Mouse (Mus musculus) kidney, embryonic 16.5 days (tissue): Measurements from ENCODE around the gene Psg17. TPM values are rescaled to one million over a fixed set of nuclear protein-coding genes. Genes with fewer than 3 reads are reported as not detected.
A peak's percentile ranks its signal among the peaks of the same experiment; 100 is the strongest.
"Not testable (repeated sequence)": the region's sequence is repeated elsewhere in the genome, so short reads cannot be mapped to it uniquely, and the experiment has no call there.

Experiments
- ATAC-seq: fragments of 200-750 bp; cut with Nextera tagmentation; 2 replicates; pipeline ENCODE4 v1.8.0; 2017; ENCODE audit warnings: moderate TSS enrichment; ENCODE audit not compliant: low FRiP score, low TSS enrichment
- H3K27ac ChIP-seq: fragments of 300-500 bp; sonication (generic); 2 replicates; pipeline ENCODE4 v1.5.1; 2014; ENCODE audit warnings: low read length
- H3K27me3 ChIP-seq: fragments of 300-500 bp; sonication (generic); 2 replicates; pipeline ENCODE4 v1.6.1; 2014; ENCODE audit warnings: low read length, control low read depth, mixed read lengths; ENCODE audit not compliant: insufficient read depth
- H3K36me3 ChIP-seq: fragments of 300-500 bp; sonication (generic); 2 replicates; pipeline ENCODE4 v1.6.1; 2014; ENCODE audit warnings: low read length, control low read depth, mixed read lengths; ENCODE audit not compliant: insufficient read depth
- H3K4me1 ChIP-seq: fragments of 300-500 bp; sonication (generic); 2 replicates; pipeline ENCODE4 v1.6.1; 2014; ENCODE audit warnings: low read length, control low read depth, mixed read lengths; ENCODE audit not compliant: insufficient read depth
- H3K4me2 ChIP-seq: fragments of 300-500 bp; sonication (generic); replicated peaks from 2 replicates; pipeline ENCODE4 v1.6.1; 2014; ENCODE audit warnings: low read depth, low read length
- H3K4me3 ChIP-seq: fragments of 300-500 bp; sonication (generic); 2 replicates; pipeline ENCODE4 v1.5.1; 2014; ENCODE audit warnings: mild to moderate bottlenecking, low read length
- H3K9ac ChIP-seq: fragments of 300-500 bp; sonication (generic); replicated peaks from 2 replicates; pipeline ENCODE4 v1.6.1; 2014; ENCODE audit warnings: low read length
- H3K9me3 ChIP-seq: fragments of 300-500 bp; sonication (generic); 2 replicates; pipeline ENCODE4 v1.6.1; 2016; ENCODE audit warnings: low read length, control low read depth
- WGBS: fragments of 180-500 bp; shearing (Covaris S2); extraction: QIAGEN DNeasy Blood & Tissue Kit; methylation state at CpG from one replicate; pipeline ENCODE4 v1.1.7; 2014; 5-methylcytosine and 5-hydroxymethylcytosine counted together
- polyA plus RNA-seq: library from polyadenylated mRNA; unstranded; fragments of >200 nt; fragmentation: Nextera tagmentation; extraction: Ambion mirVana; gene quantifications from 2 replicates; pipeline ENCODE4 v1.2.1, GENCODE M21; 2015

The Psg17 gene
- not detected in 2 replicates for polyA plus RNA-seq

DNA sequence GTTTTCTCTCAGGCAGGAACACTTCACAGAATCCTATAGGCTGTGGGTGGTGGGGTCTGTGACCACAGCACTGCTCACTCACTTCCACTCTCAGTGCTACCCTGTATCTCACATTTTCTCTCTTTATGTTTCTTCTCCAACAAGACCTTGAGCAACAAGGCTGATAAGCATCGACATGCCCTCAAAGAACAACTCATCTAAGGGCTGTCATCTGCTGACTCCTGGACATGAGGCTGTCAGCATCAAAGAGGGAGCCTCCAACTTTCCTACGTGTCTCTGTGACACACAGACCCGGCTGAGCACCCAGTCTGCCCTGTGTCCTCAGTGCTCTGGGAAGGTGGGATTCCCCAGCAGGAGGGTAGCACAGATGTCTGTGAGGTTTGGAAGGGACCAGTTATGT is at the start of gene Psg17:
Gene Psg17 (minus strand): TSS at position 101 of the 400 bp plus-strand sequence.
- no peak within 1 kb of the TSS for H3K4me3 ChIP-seq
- H3K27me3 ChIP-seq = no peaks in the 10 kb centered on the region
- H3K9me3 ChIP-seq = no peaks in the 10 kb centered on the region
- no peak within 1 kb of the TSS for H3K27ac ChIP-seq
- H3K9ac ChIP-seq = no peak within 1 kb of the TSS
- no peaks in the 10 kb centered on the region for H3K4me1 ChIP-seq
- no peaks in the 10 kb centered on the region for H3K36me3 ChIP-seq
- WGBS = 73% methylated on average over 3 of the region's 3 CpGs
- no peak for ATAC-seq
- no peak within 1 kb of the TSS for H3K4me2 ChIP-seq

DNA sequence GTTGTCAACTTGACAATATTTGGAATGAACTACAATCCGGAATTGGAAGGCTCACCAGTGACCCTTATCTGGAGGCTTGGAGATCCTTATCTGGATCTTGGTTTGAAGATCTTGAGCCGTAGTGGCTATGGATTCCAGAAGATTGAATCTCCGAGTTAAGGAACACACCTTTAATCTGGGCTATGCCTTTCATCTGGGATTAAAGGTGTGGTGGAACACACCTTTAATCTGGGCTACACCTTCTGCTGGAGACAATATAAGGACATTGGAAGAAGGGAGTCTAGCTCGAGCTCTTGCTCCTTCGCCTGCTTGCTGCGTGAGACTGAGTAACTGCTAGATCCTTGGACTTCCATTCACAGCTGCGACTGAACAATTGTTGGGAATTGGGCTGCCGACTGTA is 49.6 kb upstream of the Psg17 start, which contains the start of gene Pglyrp1:
Gene Pglyrp1 (plus strand): TSS at position 301 of the 400 bp plus-strand sequence.
- H3K4me2 ChIP-seq, H3K9me3 ChIP-seq, H3K27ac ChIP-seq, H3K4me1 ChIP-seq, ATAC-seq, H3K27me3 ChIP-seq, H3K9ac ChIP-seq, H3K4me3 ChIP-seq, H3K36me3 ChIP-seq: not testable (repeated sequence)
- WGBS = no CpG with 5 or more reads among the region's 8 CpGs

DNA sequence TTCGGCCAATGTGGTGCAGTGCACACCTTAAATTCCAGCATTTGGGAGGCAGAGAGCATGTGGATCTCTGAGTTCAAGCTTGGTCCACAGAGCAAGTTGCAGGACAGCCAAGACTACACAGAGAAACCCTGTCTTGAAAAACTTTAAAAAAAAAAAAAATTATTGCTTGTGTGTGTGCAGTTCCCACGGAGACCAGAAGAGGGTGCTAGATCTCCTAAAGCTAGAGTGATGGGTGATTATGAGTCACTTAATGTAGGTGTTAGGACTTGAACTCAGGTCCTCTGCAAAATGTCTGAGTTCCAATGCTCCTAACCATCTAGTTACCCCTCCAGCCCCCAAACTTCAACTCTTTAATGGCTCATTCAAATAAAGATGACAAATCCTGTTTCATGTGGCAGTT is 47.1 kb upstream of the Psg17 start:
- Histone ChIP-seq H3K4me3 (no peak overlapping the region), H3K4me2 (no peak overlapping the region), H3K9me3 (no peaks in the 10 kb centered on the region; the same call in 1 of the 2 replicates), H3K9ac (no peak overlapping the region), H3K27ac (no peak overlapping the region), H3K27me3 (no peaks in the 10 kb centered on the region), H3K4me1 (peaks cover 7% of the 10 kb centered on the region; the same call in 1 of the 2 replicates), H3K36me3 (no peaks in the 10 kb centered on the region)
- ATAC-seq = no peak
- 81% methylated on average over 2 of the region's 2 CpGs for WGBS

DNA sequence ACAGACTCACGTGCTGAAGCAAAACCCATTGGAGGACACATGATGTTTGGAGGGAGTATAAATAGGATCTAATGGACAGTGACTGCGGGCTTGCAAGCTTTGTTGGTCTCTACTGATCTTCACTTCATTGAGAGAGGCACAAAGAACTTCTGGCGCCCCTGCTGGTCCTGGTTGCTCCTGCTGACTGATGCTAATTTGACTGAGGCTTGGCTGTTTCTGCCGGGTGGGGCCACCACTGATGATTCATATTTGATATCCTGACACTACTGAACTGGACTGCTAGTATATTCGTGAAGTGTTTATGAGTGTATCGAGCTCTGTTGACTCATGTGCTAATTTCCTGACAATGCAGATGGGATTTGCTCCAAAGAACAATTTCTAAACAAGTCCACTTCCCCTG is 41.4 kb upstream of the Psg17 start:
- ATAC-seq = no peak
- no peak overlapping the region for H3K4me2 ChIP-seq
- H3K27me3 ChIP-seq = no peaks in the 10 kb centered on the region
- 0 out of 2 replicates have a peak, but pooled peaks cover 9% of the 10 kb centered on the region for H3K4me1 ChIP-seq
- no peak overlapping the region for H3K9ac ChIP-seq
- 86% methylated on average over 6 of the region's 6 CpGs for WGBS
- no peaks in the 10 kb centered on the region for H3K9me3 ChIP-seq
- H3K4me3 ChIP-seq = no peak overlapping the region
- no peaks in the 10 kb centered on the region for H3K36me3 ChIP-seq
- H3K27ac ChIP-seq = no peak overlapping the region

DNA sequence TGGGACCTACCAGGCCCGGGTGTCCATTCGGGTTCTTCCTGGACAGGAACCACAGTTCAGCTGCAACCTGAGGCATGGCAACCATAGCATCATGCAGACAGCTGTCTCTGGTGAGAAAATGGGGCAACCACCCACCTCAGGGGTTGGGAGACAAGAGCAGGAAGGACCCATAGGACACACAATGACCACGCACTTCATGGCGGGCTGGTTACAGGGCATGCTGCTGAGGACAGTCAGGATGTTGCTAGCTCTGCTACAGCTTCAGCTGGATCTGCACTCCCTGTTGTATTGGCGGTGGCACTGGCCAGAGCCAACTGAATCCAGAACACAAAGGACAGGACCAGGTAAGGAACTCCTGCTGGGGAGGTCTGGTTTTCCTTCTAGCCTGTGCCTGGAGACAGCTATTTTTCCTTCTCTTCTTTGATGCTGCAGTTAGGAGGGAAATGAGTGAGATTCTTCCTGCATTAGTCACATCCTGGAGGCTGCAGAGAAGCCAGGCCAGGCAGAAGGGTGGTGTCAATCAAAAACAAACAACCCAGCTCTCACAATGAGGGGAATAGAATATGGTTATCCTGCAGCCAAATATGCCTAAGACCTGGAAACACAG is 37.0 kb upstream of the Psg17 start:
- no peak overlapping the region for H3K4me2 ChIP-seq

DNA sequence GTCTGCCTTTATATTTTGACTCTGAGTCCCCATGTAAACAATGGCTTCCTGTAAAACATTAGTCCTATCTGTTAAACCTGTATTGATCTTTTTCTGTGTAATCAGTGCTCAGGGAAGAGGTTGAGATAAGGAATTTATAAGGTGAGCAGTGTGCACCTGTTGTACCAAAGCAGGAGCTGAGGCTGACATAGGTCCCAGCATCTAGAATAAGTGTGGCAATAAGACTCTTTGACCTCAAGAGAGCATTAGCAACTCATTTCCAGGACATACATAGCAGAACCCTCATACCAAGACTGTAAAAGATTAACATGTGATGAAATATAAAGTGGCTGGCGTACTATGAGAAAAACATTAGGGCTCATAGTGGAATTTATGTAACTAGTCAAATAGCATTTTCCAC is 27.0 kb upstream of the Psg17 start:
- Histone ChIP-seq H3K36me3 (no peaks in the 10 kb centered on the region), H3K9me3 (no peaks in the 10 kb centered on the region), H3K4me3 (no peak overlapping the region), H3K27ac (no peak overlapping the region), H3K9ac (no peak overlapping the region), H3K27me3 (no peaks in the 10 kb centered on the region), H3K4me2 (no peak overlapping the region), H3K4me1 (no peaks in the 10 kb centered on the region)
- no peak for ATAC-seq
- WGBS = 82% methylated on average over 1 of the region's 1 CpGs

More for the DNA sequence above, 37.0 kb upstream of the Psg17 start:
- peak; percentile 51; the same call in 1 of the 2 replicates for ATAC-seq
- Histone ChIP-seq H3K9me3 (no peaks in the 10 kb centered on the region), H3K9ac (no peak overlapping the region), H3K4me1 (0 out of 2 replicates have a peak, but pooled peaks cover 9% of the 10 kb centered on the region), H3K27ac (peak overlapping the region; percentile 58; the same call in 1 of the 2 replicates), H3K27me3 (no peaks in the 10 kb centered on the region), H3K36me3 (no peaks in the 10 kb centered on the region), H3K4me3 (no peak overlapping the region)
- 68% methylated on average over 5 of the region's 5 CpGs for WGBS

DNA sequence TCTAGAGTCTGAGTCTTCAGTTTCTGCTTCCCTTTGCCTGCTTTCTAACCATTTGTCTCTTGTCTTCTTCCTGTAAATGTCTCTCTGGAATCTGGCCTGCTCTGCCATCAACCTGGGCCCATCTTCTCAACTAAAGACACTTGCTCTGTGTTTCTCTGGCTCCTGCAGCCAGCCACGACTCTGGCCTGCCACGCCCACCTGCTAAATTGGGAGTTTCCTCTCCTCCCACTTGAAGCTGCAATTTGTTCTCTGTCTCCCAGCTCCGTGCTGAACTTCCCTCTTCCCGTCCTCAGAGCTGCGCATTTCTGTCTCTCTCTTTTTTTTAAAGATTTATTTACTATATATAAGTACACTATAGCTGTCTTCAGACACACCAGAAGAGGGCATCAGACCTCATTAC is 23.4 kb upstream of the Psg17 start:
- Histone ChIP-seq H3K4me3 (no peak overlapping the region), H3K4me2 (no peak overlapping the region), H3K9ac (no peak overlapping the region), H3K4me1 (peaks cover 2% of the 10 kb centered on the region; the same call in 1 of the 2 replicates), H3K27ac (no peak overlapping the region), H3K9me3 (no peaks in the 10 kb centered on the region), H3K36me3 (no peaks in the 10 kb centered on the region), H3K27me3 (no peaks in the 10 kb centered on the region)
- 19% methylated on average over 5 of the region's 5 CpGs for WGBS
- no peak for ATAC-seq

DNA sequence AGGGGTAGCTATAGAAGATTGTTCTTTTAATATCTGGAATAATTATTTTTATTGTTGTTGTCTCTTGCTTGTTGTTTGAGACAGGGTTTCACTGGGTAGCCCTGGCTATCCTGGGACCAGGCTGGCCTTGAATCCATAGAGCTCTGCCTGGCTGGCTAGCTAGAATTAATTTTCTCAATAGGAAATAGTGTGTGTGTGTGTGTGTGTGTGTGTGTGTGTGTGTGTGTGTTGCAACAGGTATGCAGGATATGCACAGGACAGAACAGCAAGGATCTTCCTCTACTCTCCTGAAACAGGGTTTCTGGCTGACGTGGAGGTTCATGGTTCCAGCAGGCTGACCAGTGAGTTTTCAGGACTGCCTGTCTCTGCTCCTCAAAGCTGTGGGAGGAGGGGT is 19.8 kb upstream of the Psg17 start:
- Histone ChIP-seq H3K27me3 (no peaks in the 10 kb centered on the region), H3K4me1 (peaks cover 2% of the 10 kb centered on the region; the same call in 1 of the 2 replicates), H3K36me3 (no peaks in the 10 kb centered on the region), H3K9ac (no peak overlapping the region), H3K9me3 (no peaks in the 10 kb centered on the region), H3K4me3 (peak overlapping the region; percentile 28), H3K27ac (peak overlapping the region; percentile 66), H3K4me2 (peak overlapping the region; percentile 43)
- 80% methylated on average over 1 of the region's 1 CpGs for WGBS
- peak; percentile 46 for ATAC-seq

DNA sequence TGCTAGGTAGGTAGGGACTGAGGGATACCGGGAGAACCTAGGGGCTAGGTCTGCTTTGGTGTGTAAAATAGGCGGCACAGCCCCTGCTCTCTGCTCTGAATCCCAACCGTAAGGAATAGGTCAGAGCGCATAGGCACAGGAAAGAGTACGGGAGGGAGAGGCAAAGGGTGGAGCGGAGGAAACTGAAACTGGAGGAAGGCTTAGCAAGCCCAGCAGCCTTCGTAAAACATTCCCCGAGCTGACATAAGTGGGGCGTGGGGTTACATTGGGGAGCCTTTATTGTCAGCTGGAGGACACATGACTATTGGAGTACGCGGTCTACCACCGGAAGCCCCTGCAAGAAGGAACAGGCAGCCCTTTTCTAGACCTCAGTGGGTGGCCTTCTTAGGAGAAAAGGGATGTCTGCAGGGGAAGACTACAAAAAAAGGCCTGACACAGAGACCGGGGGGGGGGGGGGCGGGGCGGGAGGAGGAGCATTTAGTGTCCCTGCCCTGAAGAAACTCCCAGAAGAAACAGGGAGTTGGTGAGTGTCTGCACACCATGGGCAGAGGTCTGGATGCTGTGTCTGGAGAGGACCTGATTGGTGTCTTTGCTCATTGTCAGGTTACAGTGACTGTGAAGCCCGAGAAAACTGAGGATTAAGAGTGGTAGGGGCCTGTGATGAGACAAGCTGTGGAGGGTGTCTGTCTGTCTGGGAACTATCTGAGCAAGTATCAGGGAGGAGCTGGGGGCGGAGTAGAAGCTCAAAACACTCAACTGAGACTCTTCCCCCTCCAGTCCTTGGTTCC is 19.2 kb upstream of the Psg17 start:
- Histone ChIP-seq H3K27me3 (no peaks in the 10 kb centered on the region), H3K9ac (peak overlapping the region; percentile 68), H3K4me1 (peaks cover 2% of the 10 kb centered on the region; the same call in 1 of the 2 replicates), H3K36me3 (no peaks in the 10 kb centered on the region), H3K27ac (peak overlapping the region; percentile 95), H3K4me2 (peak overlapping the region; percentile 54), H3K4me3 (peak overlapping the region; percentile 39), H3K9me3 (no peaks in the 10 kb centered on the region)
- 4% methylated on average over 14 of the region's 17 CpGs for WGBS
- ATAC-seq = peak; percentile 94

DNA sequence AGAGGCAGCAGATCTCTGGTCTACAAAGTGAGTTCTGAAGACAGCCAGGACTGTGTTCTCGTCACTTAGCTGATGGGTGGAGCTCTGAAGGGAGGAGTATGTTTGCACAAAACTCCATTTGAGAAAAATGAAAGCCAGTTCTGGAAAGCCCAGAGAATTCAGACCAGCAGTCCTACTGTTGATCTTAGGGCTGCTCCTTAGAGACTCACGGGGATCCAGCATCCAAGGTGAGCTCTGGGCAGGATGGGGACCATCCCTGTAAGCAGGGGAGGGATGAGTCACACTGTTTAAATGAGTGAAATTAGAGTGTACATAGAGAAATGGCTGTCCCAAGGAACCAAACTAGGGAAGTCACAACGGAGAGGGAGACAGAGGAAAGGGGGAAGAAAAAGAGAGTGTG is 18.5 kb upstream of the Psg17 start, which contains the start of gene Mill2:
Gene Mill2 (plus strand): TSS at position 102 of the 400 bp plus-strand sequence.
- 20% methylated on average over 3 of the region's 3 CpGs for WGBS
- peak; percentile 34; the same call in 1 of the 2 replicates for ATAC-seq
- peaks cover 2% of the 10 kb centered on the region; the same call in 1 of the 2 replicates for H3K4me1 ChIP-seq
- no peaks in the 10 kb centered on the region for H3K27me3 ChIP-seq
- H3K9ac ChIP-seq = peak within 1 kb of the TSS; percentile 68
- H3K36me3 ChIP-seq = no peaks in the 10 kb centered on the region
- H3K4me2 ChIP-seq = peak within 1 kb of the TSS; percentile 54
- H3K4me3 ChIP-seq = peak within 1 kb of the TSS; percentile 39
- H3K27ac ChIP-seq = peak within 1 kb of the TSS; percentile 95
- H3K9me3 ChIP-seq = no peaks in the 10 kb centered on the region
